ENCODE assay signal across 8 mouse cellular contexts in the genomic region with DNA sequence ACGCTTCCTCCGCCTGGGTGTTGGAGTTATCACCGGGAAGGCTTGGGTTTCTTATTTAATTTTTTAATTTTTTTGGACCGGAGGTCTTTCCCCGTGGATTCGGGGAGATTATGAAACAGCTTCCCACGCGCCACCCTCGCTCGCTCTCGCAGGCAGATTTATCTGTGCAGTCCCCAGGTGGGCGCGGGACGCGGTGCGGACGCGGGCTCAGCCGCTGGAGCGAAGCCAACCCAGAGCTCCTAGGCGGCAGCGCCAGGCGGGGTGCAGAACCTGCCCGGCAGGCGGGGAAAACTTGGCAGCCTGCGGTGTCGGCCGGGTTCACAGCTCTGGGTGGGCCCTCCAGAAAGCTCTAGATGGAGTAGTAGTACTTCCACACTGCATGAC. TPM values are rescaled to one million over a fixed set of nuclear protein-coding genes. Genes with fewer than 3 reads are reported as not detected.
DNase-seq lines count a peak whose midpoint lies in the region; ATAC-seq and TF ChIP-seq lines count a peak whose summit lies in the region.

No protein-coding gene starts in this region.

- H3K4me2 ChIP-seq in hindbrain, embryonic 15.5 days, result peak overlapping the region; percentile 95

- peak overlapping the region; percentile 84 for H3K27ac ChIP-seq in gastrocnemius, adult 2 months
- peak overlapping the region; percentile 77 for H3K27ac ChIP-seq in hindbrain, embryonic 15.5 days (replicated peaks)
- H3K27ac ChIP-seq in left cerebral cortex, adult 2 months, result peak overlapping the region; percentile 86

- peak; percentile 6 for DNase-seq in Patski (ENCODE audit: low read depth, low spot score)
- DNase-seq in cerebellum, postnatal 10 days, result peak; percentile 64 to 66
- peak; percentile 63 for DNase-seq in gastrocnemius, adult 2 months
- peak; percentile 84 to 86 for DNase-seq in left cerebral cortex, adult 2 months (ENCODE audit: extremely low spot score in 1 of 2, low spot score in 2 of 2)
- DNase-seq in lung, postnatal 25 days (ENCODE audit: low spot score), result peak; percentile 54
- peak; percentile 86 to 87 for DNase-seq in right cerebral cortex, adult 2 months (ENCODE audit: low spot score in 2 of 2)

- under 1% methylated on average over 28 of the region's 28 CpGs for WGBS in hindbrain, embryonic 15.5 days

- intact Hi-C loops in gastrocnemius, adult 2 months (cut with DNase I), result loop anchor here (5.0 kb wide), 2 partner anchors 146 to 374 kb away; no protein-coding TSS in a partner anchor
- intact Hi-C loops in left cerebral cortex, adult 2 months (cut with DNase I), result loop anchor here (2.0 to 10.0 kb wide), 4 partner anchors 136 to 438 kb away; no protein-coding TSS in a partner anchor

- H3K4me1 ChIP-seq in hindbrain, embryonic 15.5 days (replicated peaks), result peaks cover 21% of the 10 kb centered on the region; the same call in 1 of the 2 replicates

- in situ Hi-C loops in Patski (cut with MboI; ENCODE audit: low pct_unique_long_range_greater_than_20kb), result loop anchor here (10.0 to 25.0 kb wide), 2 partner anchors 379 to 458 kb away; no protein-coding TSS in a partner anchor

- H3K27me3 ChIP-seq in Patski, result peaks cover 3% of the 10 kb centered on the region
- H3K27me3 ChIP-seq in hindbrain, embryonic 15.5 days, result peaks cover 12% of the 10 kb centered on the region; the same call in 1 of the 2 replicates

- peak; percentile 49 for TF ChIP-seq CTCF in Patski (IDR thresholded peaks at IDR 0.05)
- TF ChIP-seq CTCF in gastrocnemius, adult 2 months (IDR thresholded peaks at IDR 0.05), result peak; percentile 25; the same call in 1 of the 2 replicates
- TF ChIP-seq CTCF in left cerebral cortex, adult 2 months (IDR thresholded peaks at IDR 0.05), result peak; percentile 25

- peak overlapping the region; percentile 72 for H3K9ac ChIP-seq in hindbrain, embryonic 15.5 days

- H3K4me3 ChIP-seq in gastrocnemius, adult 2 months, result peak overlapping the region; percentile 77
- H3K4me3 ChIP-seq in hindbrain, embryonic 15.5 days, result peak overlapping the region; percentile 80
- H3K4me3 ChIP-seq in left cerebral cortex, adult 2 months, result peak overlapping the region; percentile 78

- POLR2A ChIA-PET in Patski (lab: Charles Lee), result no interaction called here

- CTCF ChIA-PET in Patski (lab: Charles Lee), result interaction anchor here (1.1 to 1.8 kb wide), 2 partner anchors 10 to 108 kb away, joined by 3 to 5 read pairs; no protein-coding TSS in a partner anchor

- no peaks in the 10 kb centered on the region for H3K9me3 ChIP-seq in hindbrain, embryonic 15.5 days

- H3K36me3 ChIP-seq in hindbrain, embryonic 15.5 days, result no peaks in the 10 kb centered on the region

- ATAC-seq in Patski, result peak; percentile 60
- peak; percentile 60 for ATAC-seq in hindbrain, embryonic 15.5 days (ENCODE audit: low FRiP score, low read depth)
- ATAC-seq in activated CD4-positive, CD25-positive, alpha-beta regulatory T cell, adult 4 months, result no peak

RNA-seq across cellular contexts. Expression of a gene that starts 0.9 kb away (rescaled TPM):
- polyA plus RNA-seq in Patski (2021), result 3.2 TPM
- 10 to 100 TPM; 18.5 to 30.7 TPM for total RNA-seq in gastrocnemius, adult 2 months (2021)
- 24.3 and 30.7 TPM in 2 replicates for polyA plus RNA-seq in hindbrain, embryonic 15.5 days (2015; fragmentation: Nextera tagmentation; extraction: Ambion mirVana)
- total RNA-seq in left cerebral cortex, adult 2 months (2021), result 10 to 100 TPM; 54.4 to 58.1 TPM
- polyA plus RNA-seq in activated CD4-positive, CD25-positive, alpha-beta regulatory T cell, adult 4 months (2017; shearing (Covaris generic)), result 1 to 10 TPM in 1 of 2 experiments, not detected in 1; 1.1 TPM

Comparison
In these comparisons a context has a peak if more than half of its experiments do, and no peak if none do; other contexts are left out.
1. DNase-seq: peak in every context shown above with its lines; median percentile 86 in right cerebral cortex, adult 2 months; 85 in left cerebral cortex, adult 2 months; 65 in cerebellum, postnatal 10 days; 63 in gastrocnemius, adult 2 months; 54 in lung, postnatal 25 days; 6 in Patski.